Mouse (Mus musculus): ENCODE results near the gene Tmem198. TPM values are rescaled to one million over a fixed set of nuclear protein-coding genes. Genes with fewer than 3 reads are reported as not detected.

Gene Tmem198
- polyA plus RNA-seq, 1 experiment = 0.27 TPM

DNA sequence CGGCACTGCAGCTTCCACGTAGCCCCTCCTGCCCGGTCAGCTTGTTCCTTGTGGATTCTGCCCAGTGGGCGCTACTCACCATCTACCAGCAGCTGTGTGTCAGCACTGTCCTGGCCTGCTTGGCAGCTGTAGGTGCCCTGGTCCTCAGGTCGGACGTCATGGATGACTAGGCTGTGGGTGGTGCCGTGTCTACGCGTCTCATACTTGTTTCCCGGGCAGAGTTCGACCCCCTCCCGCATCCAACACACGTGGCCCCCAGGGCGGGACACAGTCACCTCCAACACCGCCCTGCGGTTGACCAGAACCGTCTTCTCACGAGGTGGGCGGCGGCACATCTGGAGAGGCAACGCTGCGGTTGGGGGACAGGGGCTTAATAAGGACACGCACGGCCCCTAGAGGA is 7.2 kb downstream of the Tmem198 start:
- TF ChIP-seq EP300 (IDR thresholded peaks at IDR 0.05; ENCODE audit: insufficient read depth, low read depth, low read length) = no peak
- no peak for TF ChIP-seq POLR2A (IDR thresholded peaks at IDR 0.05; ENCODE audit: insufficient read depth, low read length)
- no peak for TF ChIP-seq CTCF (IDR thresholded peaks at IDR 0.05; ENCODE audit: low read depth, low read length)
- H3K4me1 ChIP-seq (ENCODE audit: control insufficient read depth, insufficient read depth, low read length) = no peaks in the 10 kb centered on the region
- H3K27me3 ChIP-seq (ENCODE audit: control insufficient read depth, insufficient read depth, low read length, poor library complexity, severe bottlenecking) = peaks cover 3% of the 10 kb centered on the region; the same call in 1 of the 2 replicates
- no peak overlapping the region for H3K27ac ChIP-seq (ENCODE audit: insufficient read depth, low read length)
- no peaks in the 10 kb centered on the region for H3K9me3 ChIP-seq (replicated peaks; ENCODE audit: control insufficient read depth, insufficient read depth, low read length, poor library complexity, severe bottlenecking)
- H3K36me3 ChIP-seq (ENCODE audit: control insufficient read depth, insufficient read depth, low read length, poor library complexity, severe bottlenecking) = no peaks in the 10 kb centered on the region
- H3K9ac ChIP-seq (ENCODE audit: low read depth, poor library complexity, severe bottlenecking) = no peak overlapping the region
- peak overlapping the region; percentile 81 for H3K4me3 ChIP-seq (ENCODE audit: low read depth, low read length)

DNA sequence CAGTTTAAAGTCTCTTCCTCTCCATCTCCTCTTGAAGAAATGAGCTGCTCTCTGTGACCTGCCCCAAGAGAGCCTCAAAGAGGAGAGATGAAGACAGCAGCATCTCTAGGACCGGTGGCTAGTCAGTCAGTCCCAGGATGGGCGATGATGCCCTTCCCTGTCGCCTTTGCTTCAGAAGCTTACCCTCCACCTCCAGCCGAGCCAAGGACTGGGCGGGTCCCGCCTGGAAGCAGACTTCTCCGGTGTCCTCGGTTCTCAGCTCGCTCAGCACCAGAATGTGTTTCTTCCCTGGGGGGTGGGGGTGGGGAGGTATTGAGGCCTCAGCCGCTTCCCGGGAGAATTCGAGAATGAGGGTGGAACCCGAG is 7.7 kb downstream of the Tmem198 start:
- TF ChIP-seq EP300 (IDR thresholded peaks at IDR 0.05; ENCODE audit: insufficient read depth, low read depth, low read length) (no peak), POLR2A (IDR thresholded peaks at IDR 0.05; ENCODE audit: insufficient read depth, low read length) (no peak), CTCF (IDR thresholded peaks at IDR 0.05; ENCODE audit: low read depth, low read length) (no peak)
- H3K9ac ChIP-seq (ENCODE audit: low read depth, poor library complexity, severe bottlenecking) = peak overlapping the region; percentile 50
- H3K4me1 ChIP-seq (ENCODE audit: control insufficient read depth, insufficient read depth, low read length) = no peaks in the 10 kb centered on the region
- no peaks in the 10 kb centered on the region for H3K9me3 ChIP-seq (replicated peaks; ENCODE audit: control insufficient read depth, insufficient read depth, low read length, poor library complexity, severe bottlenecking)
- H3K4me3 ChIP-seq (ENCODE audit: low read depth, low read length) = peak overlapping the region; percentile 81
- peaks cover 3% of the 10 kb centered on the region; the same call in 1 of the 2 replicates for H3K27me3 ChIP-seq (ENCODE audit: control insufficient read depth, insufficient read depth, low read length, poor library complexity, severe bottlenecking)
- no peaks in the 10 kb centered on the region for H3K36me3 ChIP-seq (ENCODE audit: control insufficient read depth, insufficient read depth, low read length, poor library complexity, severe bottlenecking)
- H3K27ac ChIP-seq (ENCODE audit: insufficient read depth, low read length) = no peak overlapping the region

DNA sequence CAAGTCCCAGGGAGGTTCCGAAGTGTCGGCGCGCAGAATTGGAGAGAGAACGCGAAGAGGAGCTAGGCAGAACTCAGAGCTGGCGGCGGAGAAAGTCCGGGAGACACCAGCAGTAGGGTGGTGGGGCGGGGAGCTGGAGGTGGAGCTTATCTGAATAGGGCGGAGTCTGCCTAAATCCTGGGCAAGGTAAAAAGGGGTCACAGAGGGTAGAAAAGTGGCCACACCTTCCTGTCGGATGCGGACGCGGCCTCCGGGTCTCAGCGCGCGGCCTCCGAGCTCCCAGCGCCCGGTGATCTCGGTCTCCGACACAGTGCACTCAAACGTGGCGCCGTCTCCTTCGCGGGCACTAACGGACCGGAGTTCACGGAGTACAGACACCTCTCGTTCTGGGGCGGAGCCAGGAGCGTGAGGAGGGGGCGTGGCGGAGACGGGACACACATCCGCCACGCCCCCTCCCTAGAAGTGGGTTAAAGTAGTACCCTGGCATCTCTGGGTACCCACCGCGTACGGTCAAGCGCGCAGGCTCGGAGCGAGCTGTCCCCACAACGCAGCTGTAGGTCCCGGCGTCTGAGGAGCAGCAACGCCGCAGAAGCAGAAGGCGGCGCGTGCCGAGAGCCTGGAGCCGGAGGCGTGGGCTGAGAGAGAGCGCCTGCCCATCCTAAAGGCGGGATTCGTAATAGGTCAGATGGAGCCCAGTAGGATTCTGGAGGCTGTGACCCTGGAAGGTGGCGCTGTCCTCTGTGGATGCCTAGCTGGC is 8.3 kb downstream of the Tmem198 start:
- Histone ChIP-seq H3K27me3 (ENCODE audit: control insufficient read depth, insufficient read depth, low read length, poor library complexity, severe bottlenecking) (peaks cover 3% of the 10 kb centered on the region; the same call in 1 of the 2 replicates), H3K36me3 (ENCODE audit: control insufficient read depth, insufficient read depth, low read length, poor library complexity, severe bottlenecking) (no peaks in the 10 kb centered on the region), H3K4me3 (ENCODE audit: low read depth, low read length) (peak overlapping the region; percentile 81), H3K9ac (ENCODE audit: low read depth, poor library complexity, severe bottlenecking) (peak overlapping the region; percentile 50), H3K27ac (ENCODE audit: insufficient read depth, low read length) (no peak overlapping the region), H3K9me3 (replicated peaks; ENCODE audit: control insufficient read depth, insufficient read depth, low read length, poor library complexity, severe bottlenecking) (no peaks in the 10 kb centered on the region), H3K4me1 (ENCODE audit: control insufficient read depth, insufficient read depth, low read length) (no peaks in the 10 kb centered on the region)
- TF ChIP-seq CTCF (IDR thresholded peaks at IDR 0.05; ENCODE audit: low read depth, low read length) (peak; percentile 16), POLR2A (IDR thresholded peaks at IDR 0.05; ENCODE audit: insufficient read depth, low read length) (no peak), EP300 (IDR thresholded peaks at IDR 0.05; ENCODE audit: insufficient read depth, low read depth, low read length) (no peak)

DNA sequence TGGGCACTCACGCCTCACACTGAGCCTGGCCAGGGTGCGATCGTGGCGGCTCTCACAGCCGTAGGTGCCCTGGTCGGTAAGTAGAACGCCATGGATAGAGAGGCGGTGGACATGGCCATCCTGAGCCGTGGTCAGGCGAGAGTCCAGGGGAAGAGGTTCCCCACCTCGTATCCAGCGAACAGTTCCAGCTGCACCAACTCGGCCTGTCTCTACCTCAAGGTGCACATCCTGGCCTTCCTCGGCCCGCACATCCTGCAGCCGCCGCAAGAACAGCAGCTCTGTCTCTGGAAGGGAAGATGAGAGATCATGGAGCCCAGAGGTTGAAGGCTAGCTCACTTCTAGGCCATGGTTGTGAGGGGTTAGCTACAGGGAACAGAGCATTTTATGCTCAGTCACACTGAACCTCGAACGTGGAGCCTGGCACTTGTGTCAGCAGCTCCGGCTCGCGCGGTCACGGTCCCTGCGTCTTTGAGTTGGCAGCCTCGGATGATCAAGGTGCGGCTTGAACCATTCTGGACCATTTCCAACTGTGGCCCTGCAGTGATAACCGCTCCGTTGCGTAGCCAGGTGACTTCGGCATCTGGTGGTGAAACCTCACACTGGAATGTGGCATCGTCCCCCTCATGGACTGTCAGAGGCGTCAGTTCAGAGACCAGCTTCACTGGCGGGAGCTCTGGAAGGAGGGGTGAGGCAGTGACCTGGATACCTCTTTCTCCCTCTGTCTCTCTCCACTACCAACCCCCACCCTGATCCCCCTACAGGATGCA is 11.6 kb downstream of the Tmem198 start:
- no peaks in the 10 kb centered on the region for H3K36me3 ChIP-seq (ENCODE audit: control insufficient read depth, insufficient read depth, low read length, poor library complexity, severe bottlenecking)
- H3K27me3 ChIP-seq (ENCODE audit: control insufficient read depth, insufficient read depth, low read length, poor library complexity, severe bottlenecking) = no peaks in the 10 kb centered on the region
- H3K4me3 ChIP-seq (ENCODE audit: low read depth, low read length) = peak overlapping the region; percentile 6
- no peaks in the 10 kb centered on the region for H3K4me1 ChIP-seq (ENCODE audit: control insufficient read depth, insufficient read depth, low read length)
- TF ChIP-seq EP300 (IDR thresholded peaks at IDR 0.05; ENCODE audit: insufficient read depth, low read depth, low read length) (no peak), CTCF (IDR thresholded peaks at IDR 0.05; ENCODE audit: low read depth, low read length) (no peak), POLR2A (IDR thresholded peaks at IDR 0.05; ENCODE audit: insufficient read depth, low read length) (no peak)
- H3K9ac ChIP-seq (ENCODE audit: low read depth, poor library complexity, severe bottlenecking) = no peak overlapping the region
- no peak overlapping the region for H3K27ac ChIP-seq (ENCODE audit: insufficient read depth, low read length)
- no peaks in the 10 kb centered on the region for H3K9me3 ChIP-seq (replicated peaks; ENCODE audit: control insufficient read depth, insufficient read depth, low read length, poor library complexity, severe bottlenecking)

DNA sequence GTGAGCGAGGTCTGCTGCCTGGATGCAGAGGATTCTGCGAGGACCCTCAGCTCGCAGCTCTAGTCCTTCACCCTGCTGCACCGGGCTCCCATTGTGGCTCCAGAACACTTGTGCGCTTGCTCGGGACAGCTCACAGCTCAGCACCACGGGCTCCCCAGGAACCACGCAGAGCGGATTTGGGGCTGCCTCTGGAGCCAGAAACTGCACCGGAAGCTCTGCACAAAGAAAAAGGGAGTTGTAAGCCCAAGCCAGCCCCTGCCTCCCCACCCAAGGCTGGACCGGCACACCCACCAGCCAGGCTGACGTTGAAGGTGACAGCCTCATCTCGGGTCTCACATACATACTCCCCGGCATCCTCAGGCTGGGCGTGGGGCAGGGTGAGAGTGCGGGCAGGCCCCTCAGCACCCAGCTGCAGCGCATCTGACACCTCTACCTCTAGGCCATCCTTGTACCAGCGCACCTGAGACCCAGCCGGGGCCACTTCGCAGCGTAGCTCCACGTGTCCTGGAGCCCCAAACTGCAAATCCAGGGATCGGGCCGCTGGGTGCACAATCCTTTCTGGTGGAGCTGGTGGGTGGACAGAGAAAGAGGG is 13.3 kb downstream of the Tmem198 start:
- no peaks in the 10 kb centered on the region for H3K27me3 ChIP-seq (ENCODE audit: control insufficient read depth, insufficient read depth, low read length, poor library complexity, severe bottlenecking)

More for the DNA sequence above, 13.3 kb downstream of the Tmem198 start:
- H3K27ac ChIP-seq (ENCODE audit: insufficient read depth, low read length) = no peak overlapping the region
- TF ChIP-seq EP300 (IDR thresholded peaks at IDR 0.05; ENCODE audit: insufficient read depth, low read depth, low read length) = no peak
- no peak for TF ChIP-seq POLR2A (IDR thresholded peaks at IDR 0.05; ENCODE audit: insufficient read depth, low read length)
- no peak for TF ChIP-seq CTCF (IDR thresholded peaks at IDR 0.05; ENCODE audit: low read depth, low read length)
- peak overlapping the region; percentile 0; the same call in 1 of the 2 replicates for H3K9ac ChIP-seq (ENCODE audit: low read depth, poor library complexity, severe bottlenecking)
- no peaks in the 10 kb centered on the region for H3K36me3 ChIP-seq (ENCODE audit: control insufficient read depth, insufficient read depth, low read length, poor library complexity, severe bottlenecking)
- H3K4me3 ChIP-seq (ENCODE audit: low read depth, low read length) = peak overlapping the region; percentile 26; the same call in 1 of the 2 replicates
- no peaks in the 10 kb centered on the region for H3K9me3 ChIP-seq (replicated peaks; ENCODE audit: control insufficient read depth, insufficient read depth, low read length, poor library complexity, severe bottlenecking)
- H3K4me1 ChIP-seq (ENCODE audit: control insufficient read depth, insufficient read depth, low read length) = no peaks in the 10 kb centered on the region
